Mouse (Mus musculus): ENCODE measurements at regions not wholly inside any gene's neighbourhood (a gene's known extent, or its start where the extent isn't known, plus 50 kb on each side); places are given as distances from the start of the nearest gene placed in this dataset.
"Not testable (repeated sequence)": the region's sequence is repeated elsewhere in the genome, so short reads cannot be mapped to it uniquely, and the experiment has no call there.

- DNase-seq (ENCODE audit: low read depth, low spot score), result no peak
These were observed 182.2 kb upstream of the Pmfbp1 start for GRCm38 (mm10) chr8:109311484-109312210.

DNA sequence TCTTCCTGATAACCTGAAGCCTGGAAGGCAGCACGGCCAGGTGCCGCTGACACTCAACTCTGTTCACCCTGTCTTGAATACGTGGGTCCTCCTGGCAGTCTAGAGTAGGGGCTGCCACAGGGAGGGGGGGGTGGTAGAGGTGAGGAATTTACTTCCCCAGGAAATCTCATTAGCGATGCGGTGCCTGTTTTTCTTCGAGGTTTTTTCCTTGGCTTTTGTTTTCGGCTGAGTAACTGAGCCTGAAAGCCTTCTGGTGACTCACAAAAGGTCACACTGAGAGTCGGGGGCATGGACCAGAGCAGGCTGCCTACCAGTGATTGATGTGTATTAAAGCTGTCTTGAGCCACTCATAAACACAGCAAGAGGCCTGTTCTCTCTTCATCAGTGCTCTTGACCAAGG is 181.1 kb upstream of the Pmfbp1 start:
- peak; percentile 5 for DNase-seq (ENCODE audit: low read depth, low spot score)

DNA sequence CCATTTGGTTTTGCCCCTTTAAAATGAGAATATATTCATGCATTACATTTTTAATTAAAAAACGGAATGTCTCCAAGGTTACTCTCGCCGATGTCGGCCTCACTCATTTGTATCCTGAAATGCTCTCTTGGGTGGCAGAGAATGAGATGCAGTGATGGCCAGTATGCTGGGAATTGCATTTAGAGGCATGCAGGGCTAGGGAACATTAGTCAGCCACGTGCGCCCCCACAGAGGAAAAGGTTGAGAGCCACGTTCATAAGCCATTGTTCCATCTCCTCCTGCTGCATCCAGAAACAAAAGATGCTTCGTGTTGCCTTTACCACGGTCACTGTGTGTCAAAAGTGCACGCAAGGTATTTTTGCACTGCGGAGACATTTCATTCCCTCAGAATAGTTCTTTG is 172.9 kb upstream of the Pmfbp1 start:
- no peak for DNase-seq (ENCODE audit: low read depth, low spot score)

DNA sequence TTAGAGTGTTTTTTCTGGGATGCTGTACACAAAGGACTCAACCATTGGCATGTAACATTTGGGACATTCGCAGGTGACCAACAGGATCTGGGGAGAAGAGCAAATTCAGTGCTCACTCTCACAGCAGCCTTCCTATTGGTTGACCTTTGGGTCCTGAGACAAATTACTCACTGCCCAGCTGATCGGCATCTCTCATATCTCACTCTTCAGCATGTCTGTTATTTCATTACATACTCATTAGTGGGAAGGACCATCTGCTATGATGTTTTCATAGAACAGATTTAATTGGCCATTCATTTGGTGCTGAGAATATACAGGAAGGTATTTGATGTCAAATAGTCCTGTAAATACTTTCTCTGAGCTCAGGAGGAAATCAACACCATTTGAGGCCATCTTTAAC is 170.5 kb upstream of the Pmfbp1 start:
- DNase-seq (ENCODE audit: low read depth, low spot score), result no peak

GRCm38 (mm10) chr8:109324241-109324640 is 169.6 kb upstream of the Pmfbp1 start:
- no peak for DNase-seq (ENCODE audit: low read depth, low spot score)

DNA sequence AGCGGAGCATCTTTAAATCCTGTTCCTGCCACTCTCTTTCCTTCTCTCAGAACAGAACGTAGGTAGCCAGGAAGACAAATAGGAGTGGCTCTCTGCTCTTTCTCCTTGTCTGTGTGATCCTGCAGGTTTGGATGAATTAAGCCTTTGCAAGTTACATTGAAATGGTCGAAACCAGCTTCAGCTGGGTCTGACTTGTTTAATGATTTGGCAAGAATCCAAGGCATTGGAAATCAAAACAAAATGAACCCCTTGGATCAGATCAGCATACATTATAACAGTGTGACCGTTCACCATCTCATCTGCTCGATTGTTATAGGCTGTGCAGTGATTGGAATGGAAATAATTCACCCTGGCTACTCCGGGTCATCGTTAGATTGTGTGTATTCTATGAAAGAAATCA is 157.6 kb upstream of the Pmfbp1 start:
- DNase-seq (ENCODE audit: low read depth, low spot score), result no peak

GRCm38 (mm10) chr8:109338220-109338835 is 155.5 kb upstream of the Pmfbp1 start:
- DNase-seq (ENCODE audit: low read depth, low spot score), result no peak

GRCm38 (mm10) chr8:109340647-109341046 is 153.2 kb upstream of the Pmfbp1 start:
- DNase-seq (ENCODE audit: low read depth, low spot score), result not testable (repeated sequence)

DNA sequence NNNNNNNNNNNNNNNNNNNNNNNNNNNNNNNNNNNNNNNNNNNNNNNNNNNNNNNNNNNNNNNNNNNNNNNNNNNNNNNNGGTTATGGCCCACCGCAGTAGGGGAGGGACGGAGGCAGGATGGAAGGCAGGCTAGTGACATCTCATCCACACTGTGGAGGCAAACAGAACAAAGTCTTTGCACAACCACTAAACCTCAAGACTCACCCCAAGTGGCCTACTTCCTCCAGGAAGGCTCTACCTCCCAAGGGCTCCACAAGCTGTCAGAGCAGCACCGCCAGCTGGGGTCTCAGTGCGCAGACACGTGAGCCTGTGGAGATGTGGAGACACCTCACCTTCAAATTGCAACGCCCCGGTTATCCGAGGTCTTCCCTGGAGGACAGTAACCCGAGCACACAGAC is 138.7 kb upstream of the Pmfbp1 start:
- DNase-seq (ENCODE audit: low read depth, low spot score), result no peak

DNA sequence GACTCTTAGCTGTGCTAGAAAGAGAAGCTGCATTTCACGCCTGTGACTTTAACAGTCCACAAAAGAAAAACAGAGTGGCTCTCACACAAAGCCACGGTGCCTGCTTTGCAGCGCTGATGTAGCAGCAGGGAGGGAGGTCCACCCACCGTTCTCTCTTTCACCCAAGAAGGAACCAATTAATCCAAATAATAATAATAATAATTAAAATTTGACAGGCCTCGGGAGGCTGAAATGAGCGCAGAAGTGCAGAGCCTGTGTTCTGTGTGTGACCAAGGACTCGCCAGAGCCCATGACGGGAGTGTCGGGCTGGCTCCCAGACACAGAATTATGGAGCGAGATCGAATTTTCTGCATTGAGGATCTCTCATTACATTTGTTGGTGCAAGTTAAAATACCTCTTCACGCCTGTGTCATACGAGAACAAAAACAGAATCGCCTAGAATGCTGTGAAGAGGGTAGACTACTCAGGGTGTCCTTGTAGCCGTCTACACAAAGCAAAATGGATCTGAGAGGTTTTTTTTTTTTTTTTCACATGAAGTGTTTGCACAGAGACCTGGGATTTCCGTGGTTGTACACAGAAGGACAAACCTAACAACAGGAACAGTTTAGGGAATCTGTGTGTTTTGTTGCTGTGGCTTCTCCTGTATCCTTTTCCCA is 134.3 kb upstream of the Pmfbp1 start:
- DNase-seq (ENCODE audit: low read depth, low spot score), result no peak

DNA sequence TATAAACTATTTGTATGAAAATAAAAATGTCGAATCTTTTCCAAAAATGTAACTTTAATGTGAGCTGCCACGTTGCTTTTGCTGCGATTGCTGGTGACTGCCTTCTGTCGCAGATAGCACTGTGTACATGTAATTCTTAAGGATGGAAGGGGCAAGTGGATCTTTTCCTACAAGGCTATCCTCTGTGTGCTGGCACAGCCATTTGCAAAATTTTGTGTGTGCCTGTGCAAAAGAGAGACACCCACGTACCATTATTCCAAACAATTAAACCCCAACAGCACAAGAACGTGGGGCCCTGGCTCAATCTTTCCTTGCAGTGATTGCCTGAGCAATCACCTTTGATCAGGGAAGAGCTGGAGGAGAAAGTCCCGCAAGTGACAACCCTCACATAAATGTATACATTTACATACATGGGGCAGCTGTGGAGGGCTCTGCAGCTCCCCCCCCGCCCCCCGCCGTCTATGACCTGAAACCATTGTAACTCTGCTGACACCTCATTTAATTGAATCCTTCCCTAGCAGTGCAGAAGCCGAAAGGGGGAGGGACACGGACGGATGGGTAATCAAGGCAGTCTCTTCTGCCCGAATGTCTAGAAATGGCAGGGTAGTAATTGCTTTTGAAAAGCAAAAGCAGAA is 133.6 kb upstream of the Pmfbp1 start:
- DNase-seq (ENCODE audit: low read depth, low spot score), result no peak

GRCm38 (mm10) chr8:109360904-109361303 is 132.9 kb upstream of the Pmfbp1 start:
- DNase-seq (ENCODE audit: low read depth, low spot score), result peak; percentile 64

GRCm38 (mm10) chr8:109361575-109362361 is 132.1 kb upstream of the Pmfbp1 start:
- DNase-seq (ENCODE audit: low read depth, low spot score), result no peak

- no peak for DNase-seq (ENCODE audit: low read depth, low spot score)
These were observed 130.5 kb upstream of the Pmfbp1 start for GRCm38 (mm10) chr8:109363185-109363845.

- DNase-seq (ENCODE audit: low read depth, low spot score), result no peak
These were observed 119.8 kb upstream of the Pmfbp1 start for GRCm38 (mm10) chr8:109373977-109374376.

- no peak for DNase-seq (ENCODE audit: low read depth, low spot score)
These were observed 108.9 kb upstream of the Pmfbp1 start for GRCm38 (mm10) chr8:109384881-109385280.

GRCm38 (mm10) chr8:109395133-109395855 is 98.5 kb upstream of the Pmfbp1 start:
- DNase-seq (ENCODE audit: low read depth, low spot score), result no peak

- no peak for DNase-seq (ENCODE audit: low read depth, low spot score)
These were observed 94.2 kb upstream of the Pmfbp1 start for GRCm38 (mm10) chr8:109399616-109400015.

DNA sequence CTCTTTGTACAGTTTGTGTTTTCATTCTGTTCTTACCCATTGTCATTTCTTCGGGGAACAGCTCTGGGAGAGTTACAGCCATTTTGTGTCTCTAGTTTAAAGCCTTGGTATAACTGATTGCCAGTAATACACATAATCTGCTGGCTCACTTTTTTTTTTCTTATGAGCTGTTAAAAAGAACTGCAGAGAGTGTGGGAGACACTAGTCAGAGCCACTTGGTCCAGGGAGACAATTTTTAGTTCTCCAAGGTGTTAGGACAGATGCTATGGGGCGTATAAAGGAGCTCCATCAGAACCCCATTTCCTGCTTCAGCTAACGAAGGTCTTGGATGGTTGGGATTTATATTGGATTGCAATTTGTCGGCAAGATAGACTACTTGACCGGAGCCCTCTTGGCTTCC is 93.6 kb upstream of the Pmfbp1 start:
- DNase-seq (ENCODE audit: low read depth, low spot score), result no peak

DNA sequence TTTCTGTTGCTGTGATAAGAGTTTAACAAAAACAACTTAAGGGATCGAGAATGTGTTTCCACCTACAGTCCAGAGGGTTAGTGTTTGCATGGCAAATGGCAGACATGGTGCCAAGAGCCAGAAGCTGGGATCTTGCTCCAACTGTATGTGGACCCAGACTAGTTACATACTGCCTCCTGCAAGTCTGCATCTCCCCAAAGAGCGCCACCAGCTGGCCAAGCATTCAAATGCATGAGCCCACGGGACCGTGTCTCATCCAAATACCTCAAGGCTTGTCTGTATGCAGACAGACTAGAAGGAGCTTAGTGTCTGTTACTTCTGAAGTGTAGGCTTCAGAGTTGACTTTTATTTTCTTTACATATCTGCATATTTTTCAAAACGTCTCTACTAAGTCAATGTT is 85.9 kb upstream of the Pmfbp1 start:
- DNase-seq (ENCODE audit: low read depth, low spot score), result peak; percentile 73
